Mouse (Mus musculus): ENCODE results near the gene Cdh26.

The Cdh26 gene

GRCm38 (mm10) chr2:178430231-178430630 is at the start of gene Cdh26:
Gene Cdh26, plus strand, starts transcription at chr2:178430531.
- no peak for DNase-seq

GRCm38 (mm10) chr2:178407053-178407815 is 23.1 kb upstream of the Cdh26 start, which contains the start of gene Sycp2:
Gene Sycp2, minus strand, starts transcription at chr2:178407685.
- DNase-seq = no peak

- no peak for DNase-seq
These were observed 21.3 kb upstream of the Cdh26 start for GRCm38 (mm10) chr2:178409024-178409423.

GRCm38 (mm10) chr2:178410286-178410685 is 20.0 kb upstream of the Cdh26 start:
- DNase-seq = no peak

GRCm38 (mm10) chr2:178412598-178412997 is 17.7 kb upstream of the Cdh26 start:
- DNase-seq = peak; percentile 47

- no peak for DNase-seq
These were observed 17.2 kb upstream of the Cdh26 start for GRCm38 (mm10) chr2:178413081-178413480.

- DNase-seq = no peak
These were observed 16.7 kb upstream of the Cdh26 start for GRCm38 (mm10) chr2:178413481-178414260.

GRCm38 (mm10) chr2:178414261-178415149 is 15.8 kb upstream of the Cdh26 start, which contains the start of the genes Ppp1r3d and Fam217b:
Gene Ppp1r3d, minus strand, starts transcription at chr2:178414472.
Gene Fam217b, plus strand, starts transcription at chr2:178414524.
- DNase-seq = peak; percentile 59

GRCm38 (mm10) chr2:178415150-178415448 is 15.2 kb upstream of the Cdh26 start:
- no peak for DNase-seq

- DNase-seq = peak; percentile 35
These were observed 13.9 kb upstream of the Cdh26 start for GRCm38 (mm10) chr2:178416427-178416826.

GRCm38 (mm10) chr2:178416970-178417369 is 13.4 kb upstream of the Cdh26 start:
- DNase-seq = no peak

- DNase-seq = no peak
These were observed 9.8 kb upstream of the Cdh26 start for GRCm38 (mm10) chr2:178420576-178420975.

- DNase-seq = no peak
These were observed 8.7 kb upstream of the Cdh26 start for GRCm38 (mm10) chr2:178421603-178422002.

GRCm38 (mm10) chr2:178422186-178422585 is 8.1 kb upstream of the Cdh26 start:
- no peak for DNase-seq

- DNase-seq = no peak
These were observed 7.1 kb upstream of the Cdh26 start for GRCm38 (mm10) chr2:178423223-178423622.

GRCm38 (mm10) chr2:178426229-178426628 is 4.1 kb upstream of the Cdh26 start:
- DNase-seq = peak; percentile 25

GRCm38 (mm10) chr2:178427181-178427580 is 3.1 kb upstream of the Cdh26 start:
- DNase-seq = no peak

GRCm38 (mm10) chr2:178428183-178428582 is 2.1 kb upstream of the Cdh26 start:
- no peak for DNase-seq

GRCm38 (mm10) chr2:178428676-178429075 is 1.7 kb upstream of the Cdh26 start:
- no peak for DNase-seq

GRCm38 (mm10) chr2:178429426-178429825 is 905 bp upstream of the Cdh26 start:
- no peak for DNase-seq

GRCm38 (mm10) chr2:178433495-178433894 is 3.2 kb downstream of the Cdh26 start:
- DNase-seq = no peak

GRCm38 (mm10) chr2:178433903-178434302 is 3.6 kb downstream of the Cdh26 start:
- no peak for DNase-seq

- no peak for DNase-seq
These were observed 7.0 kb downstream of the Cdh26 start for GRCm38 (mm10) chr2:178437311-178437710.
